In the genomic region with DNA sequence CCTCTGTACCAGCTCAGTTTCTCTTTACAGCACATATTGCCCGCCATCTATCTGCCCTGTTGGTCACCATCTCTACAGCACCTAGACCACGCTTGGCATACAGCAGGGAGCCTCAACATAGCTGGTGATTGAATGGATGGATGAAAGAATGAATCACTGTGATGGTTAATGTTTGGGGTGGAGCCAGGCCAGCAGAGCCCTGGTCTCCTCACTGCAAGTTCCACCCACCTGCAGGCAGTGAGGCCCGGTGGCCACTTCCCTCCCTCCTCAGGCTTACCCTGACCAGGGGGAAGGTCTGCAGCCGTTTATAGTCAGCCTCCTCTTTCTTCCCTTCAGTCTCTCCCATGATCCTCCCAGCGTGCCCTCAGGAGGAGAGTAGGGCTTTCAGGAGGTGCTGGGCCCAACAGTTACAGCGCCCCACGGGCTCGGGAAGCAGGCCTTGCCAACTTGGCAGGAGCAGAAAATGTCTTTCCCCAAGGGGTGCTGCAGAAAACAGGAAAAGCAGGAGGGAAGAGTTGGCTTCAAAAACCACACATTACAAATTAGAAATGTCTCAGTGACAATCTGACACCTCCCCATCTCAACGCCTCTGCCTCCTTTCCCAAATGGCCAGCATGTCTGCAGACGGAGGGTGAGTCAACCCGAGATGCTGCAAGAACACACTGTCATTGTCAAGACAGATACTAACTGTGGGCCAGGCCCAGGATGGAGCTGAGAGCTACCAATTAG, we compare ENCODE assay signal across 11 mouse cellular contexts. TPM values are rescaled to one million over a fixed set of nuclear protein-coding genes. Genes with fewer than 3 reads are reported as not detected.
DNase-seq lines count a peak whose midpoint lies in the region; ATAC-seq and TF ChIP-seq lines count a peak whose summit lies in the region.
"Had no signal": no experiment of that assay in that cellular context is flagged by ENCODE, and none has a peak within 500 bp of the region (broad histone marks: within the 10 kb centered on the region; RNA-seq: fewer than 3 reads in every experiment).

No protein-coding gene starts in this region.

- no peak overlapping the region for H3K4me2 ChIP-seq in embryonic facial prominence, embryonic 13.5 days
- no peak overlapping the region for H3K4me2 ChIP-seq in midbrain, embryonic 13.5 days (replicated peaks)
- H3K4me2 ChIP-seq in midbrain, postnatal 0 days (ENCODE audit: low read depth, low read length, poor library complexity, severe bottlenecking) = no peak overlapping the region
- H3K4me2 ChIP-seq: heart, embryonic 15.5 days had no signal

- H3K4me3 ChIP-seq in embryonic facial prominence, embryonic 13.5 days = no peak overlapping the region
- H3K4me3 ChIP-seq in embryonic facial prominence, embryonic 10.5 days = no peak overlapping the region
- H3K4me3 ChIP-seq in midbrain, embryonic 13.5 days (replicated peaks) = no peak overlapping the region
- H3K4me3 ChIP-seq in midbrain, postnatal 0 days (ENCODE audit: low read depth, low read length) = no peak overlapping the region
- H3K4me3 ChIP-seq: heart, embryonic 15.5 days had no signal

- no peak for DNase-seq in embryonic facial prominence, embryonic 10.5 days (ENCODE audit: low spot score)
- DNase-seq in midbrain, postnatal 0 days (ENCODE audit: low spot score) = no peak
- peak; percentile 84 to 86 for DNase-seq in frontal cortex, adult 2 months (ENCODE audit: extremely low spot score in 1 of 2, low spot score in 1 of 2)
- peak; percentile 76 to 88 for DNase-seq in right cerebral cortex, postnatal 36 days (ENCODE audit: low spot score in 2 of 2)
- no peak for DNase-seq in urinary bladder, adult 18-20 months (ENCODE audit: low spot score in 2 of 2)

- 82% methylated on average over 11 of the region's 11 CpGs for WGBS in embryonic facial prominence, embryonic 13.5 days
- 88% methylated on average over 11 of the region's 11 CpGs for WGBS in embryonic facial prominence, embryonic 10.5 days
- WGBS in midbrain, embryonic 13.5 days = 87% methylated on average over 11 of the region's 11 CpGs
- WGBS in midbrain, postnatal 0 days = 87% methylated on average over 11 of the region's 11 CpGs

- H3K9ac ChIP-seq in embryonic facial prominence, embryonic 13.5 days = peak overlapping the region; percentile 36; the same call in 1 of the 2 replicates
- 0 out of 2 replicates have a peak overlapping the region, but pooled peaks have one; percentile 28 for H3K9ac ChIP-seq in midbrain, embryonic 13.5 days (replicated peaks)
- H3K9ac ChIP-seq in midbrain, postnatal 0 days (replicated peaks; ENCODE audit: low read length, poor library complexity, severe bottlenecking) = no peak overlapping the region
- H3K9ac ChIP-seq: heart, embryonic 15.5 days; liver, embryonic 14.5 days had no signal

- H3K27me3 ChIP-seq in embryonic facial prominence, embryonic 13.5 days = no peaks in the 10 kb centered on the region
- no peaks in the 10 kb centered on the region for H3K27me3 ChIP-seq in embryonic facial prominence, embryonic 10.5 days (replicated peaks; ENCODE audit: low read depth, poor library complexity, severe bottlenecking)
- H3K27me3 ChIP-seq in midbrain, embryonic 13.5 days = no peaks in the 10 kb centered on the region
- H3K27me3 ChIP-seq in midbrain, postnatal 0 days (ENCODE audit: insufficient read depth, low read length) = no peaks in the 10 kb centered on the region
- H3K27me3 ChIP-seq: heart, embryonic 15.5 days had no signal

- no peaks in the 10 kb centered on the region for H3K9me3 ChIP-seq in embryonic facial prominence, embryonic 13.5 days
- no peaks in the 10 kb centered on the region for H3K9me3 ChIP-seq in embryonic facial prominence, embryonic 10.5 days
- no peaks in the 10 kb centered on the region for H3K9me3 ChIP-seq in midbrain, embryonic 13.5 days
- no peaks in the 10 kb centered on the region for H3K9me3 ChIP-seq in midbrain, postnatal 0 days (ENCODE audit: low read length)
- H3K9me3 ChIP-seq: heart, embryonic 15.5 days had no signal

- no peak overlapping the region for H3K27ac ChIP-seq in embryonic facial prominence, embryonic 13.5 days
- no peak overlapping the region for H3K27ac ChIP-seq in embryonic facial prominence, embryonic 10.5 days (replicated peaks)
- H3K27ac ChIP-seq in midbrain, embryonic 13.5 days = no peak overlapping the region
- H3K27ac ChIP-seq in midbrain, postnatal 0 days (ENCODE audit: low read depth, low read length) = no peak overlapping the region
- H3K27ac ChIP-seq: heart, embryonic 15.5 days; liver, embryonic 14.5 days had no signal

- peaks cover 50% of the 10 kb centered on the region for H3K36me3 ChIP-seq in embryonic facial prominence, embryonic 13.5 days
- H3K36me3 ChIP-seq in embryonic facial prominence, embryonic 10.5 days (replicated peaks) = peaks cover 49% of the 10 kb centered on the region
- peaks cover 50% of the 10 kb centered on the region for H3K36me3 ChIP-seq in midbrain, embryonic 13.5 days
- H3K36me3 ChIP-seq in midbrain, postnatal 0 days (ENCODE audit: insufficient read depth, low read length) = peaks cover 41% of the 10 kb centered on the region

- TF ChIP-seq CTCF in midbrain, postnatal 0 days (IDR thresholded peaks at IDR 0.05) = no peak

- no peak for ATAC-seq in embryonic facial prominence, embryonic 13.5 days (ENCODE audit: insufficient number of reproducible peaks, insufficient read depth, low FRiP score, low TSS enrichment, low read depth)
- no peak for ATAC-seq in midbrain, embryonic 13.5 days
- no peak for ATAC-seq in midbrain, postnatal 0 days (ENCODE audit: low FRiP score)
- ATAC-seq in activated CD4-positive, CD25-positive, alpha-beta regulatory T cell, adult 4 months = no peak
- ATAC-seq: inflammation-experienced regulatory T-cells, adult 6 months had no signal

- H3K4me1 ChIP-seq in embryonic facial prominence, embryonic 13.5 days = no peaks in the 10 kb centered on the region
- H3K4me1 ChIP-seq in embryonic facial prominence, embryonic 10.5 days = peaks cover 6% of the 10 kb centered on the region; the same call in 1 of the 2 replicates
- 0 out of 2 replicates have a peak, but pooled peaks cover 7% of the 10 kb centered on the region for H3K4me1 ChIP-seq in midbrain, embryonic 13.5 days (replicated peaks)
- no peaks in the 10 kb centered on the region for H3K4me1 ChIP-seq in midbrain, postnatal 0 days (ENCODE audit: insufficient read depth, low read length)

RNA-seq across cellular contexts. Expression of a gene that starts 12.9 kb away (rescaled TPM):
- 69.2 and 74.4 TPM in 2 replicates for polyA plus RNA-seq in embryonic facial prominence, embryonic 13.5 days (2015; fragmentation: Nextera tagmentation; extraction: Ambion mirVana)
- 66.3 and 68.6 TPM in 2 replicates for polyA plus RNA-seq in embryonic facial prominence, embryonic 10.5 days (2016; fragmentation: Nextera tagmentation; extraction: Ambion mirVana)
- 84.8 and 91.6 TPM in 2 replicates for polyA plus RNA-seq in midbrain, embryonic 13.5 days (2015; fragmentation: Nextera tagmentation; extraction: Ambion mirVana)
- total RNA-seq in midbrain, postnatal 0 days (2014; rRNA removed) = 40.8 and 44.0 TPM in 2 replicates
- 55.9 and 59.7 TPM in 2 replicates for polyA plus RNA-seq in midbrain, postnatal 0 days (2015; fragmentation: Nextera tagmentation; extraction: Ambion mirVana)
- 84.6 and 85.4 TPM in 2 replicates for polyA plus RNA-seq in frontal cortex, adult 2 months (2012; rRNA removed)
- 1 to 10 TPM; 5.3 to 6.9 TPM for polyA plus RNA-seq in activated CD4-positive, CD25-positive, alpha-beta regulatory T cell, adult 4 months (2017; shearing (Covaris generic))

RNA-seq across cellular contexts. Expression of a gene that starts 22.4 kb away (rescaled TPM):
- polyA plus RNA-seq in embryonic facial prominence, embryonic 13.5 days (2015; fragmentation: Nextera tagmentation; extraction: Ambion mirVana) = 7.3 and 8.0 TPM in 2 replicates
- 2.4 and 3.4 TPM in 2 replicates for polyA plus RNA-seq in embryonic facial prominence, embryonic 10.5 days (2016; fragmentation: Nextera tagmentation; extraction: Ambion mirVana)
- polyA plus RNA-seq in midbrain, embryonic 13.5 days (2015; fragmentation: Nextera tagmentation; extraction: Ambion mirVana) = 8.4 and 8.5 TPM in 2 replicates
- total RNA-seq in midbrain, postnatal 0 days (2014; rRNA removed) = 32.3 and 33.7 TPM in 2 replicates
- 2.8 and 3.1 TPM in 2 replicates for polyA plus RNA-seq in midbrain, postnatal 0 days (2015; fragmentation: Nextera tagmentation; extraction: Ambion mirVana)
- polyA plus RNA-seq in frontal cortex, adult 2 months (2012; rRNA removed) = 28.1 and 30.4 TPM in 2 replicates
- 10 to 100 TPM; 12.7 to 14.3 TPM for polyA plus RNA-seq in activated CD4-positive, CD25-positive, alpha-beta regulatory T cell, adult 4 months (2017; shearing (Covaris generic))

RNA-seq across cellular contexts. Expression of a gene that starts 39.9 kb away (rescaled TPM):
- polyA plus RNA-seq in embryonic facial prominence, embryonic 13.5 days (2015; fragmentation: Nextera tagmentation; extraction: Ambion mirVana) = 4.7 and 5.4 TPM in 2 replicates
- polyA plus RNA-seq in embryonic facial prominence, embryonic 10.5 days (2016; fragmentation: Nextera tagmentation; extraction: Ambion mirVana) = 1.8 and 2.2 TPM in 2 replicates
- 18.1 and 18.6 TPM in 2 replicates for polyA plus RNA-seq in midbrain, embryonic 13.5 days (2015; fragmentation: Nextera tagmentation; extraction: Ambion mirVana)
- 254 and 288 TPM in 2 replicates for total RNA-seq in midbrain, postnatal 0 days (2014; rRNA removed)
- 84.2 and 97.8 TPM in 2 replicates for polyA plus RNA-seq in midbrain, postnatal 0 days (2015; fragmentation: Nextera tagmentation; extraction: Ambion mirVana)
- polyA plus RNA-seq in frontal cortex, adult 2 months (2012; rRNA removed) = 293 and 296 TPM in 2 replicates
- polyA plus RNA-seq in activated CD4-positive, CD25-positive, alpha-beta regulatory T cell, adult 4 months (2017; shearing (Covaris generic)) = under 1 TPM; 0.09 to 0.11 TPM

Comparison
In these comparisons a context has a peak if more than half of its experiments do, and no peak if none do; other contexts are left out.
1. DNase-seq: peak in frontal cortex, adult 2 months (2 of 2) and right cerebral cortex, postnatal 36 days (2 of 2); none in embryonic facial prominence, embryonic 10.5 days (single experiment), midbrain, postnatal 0 days (single experiment) and urinary bladder, adult 18-20 months (0 of 2).